Mouse (Mus musculus): ENCODE measurements around the gene Dpp10. TPM values are rescaled to one million over a fixed set of nuclear protein-coding genes. Genes with fewer than 3 reads are reported as not detected.

Gene Dpp10
- total and polyA plus RNA-seq, 3 experiments, result 0.16 TPM; not detected in 2

- no peak overlapping the region for H3K4me3 ChIP-seq (ENCODE audit: low read depth, low read length)
- TF ChIP-seq GATA1 (IDR thresholded peaks at IDR 0.05; ENCODE audit: borderline replicate concordance, low read length) (no peak), POLR2AphosphoS5 (IDR thresholded peaks at IDR 0.05; ENCODE audit: insufficient replicate concordance, low read depth, low read length) (no peak), CTCF (IDR thresholded peaks at IDR 0.05; ENCODE audit: low read depth, low read length) (no peak), TAL1 (conservative IDR thresholded peaks at IDR 0.05; ENCODE audit: low read depth, low read length) (no peak), GATA2 (IDR thresholded peaks at IDR 0.05; ENCODE audit: borderline replicate concordance, low read depth, low read length) (no peak)
- ATAC-seq (ENCODE audit: extremely low read depth, insufficient number of reproducible peaks, low FRiP score, poor library complexity, severe bottlenecking) (no peak), DNase-seq (ENCODE audit: low spot score) (no peak)
- no peaks in the 10 kb centered on the region for H3K36me3 ChIP-seq (replicated peaks)
- no peaks in the 10 kb centered on the region for H3K27me3 ChIP-seq (ENCODE audit: insufficient read depth, low read length)
- 0 out of 2 replicates have a peak, but pooled peaks cover 2% of the 10 kb centered on the region for H3K9me3 ChIP-seq (replicated peaks)
- no peaks in the 10 kb centered on the region for H3K4me1 ChIP-seq (ENCODE audit: insufficient read depth, low read depth, low read length)
Observed at GRCm38 (mm10) chr1:123573713-123574112, 471.6 kb downstream of the Dpp10 start.

GRCm38 (mm10) chr1:123542496-123542895 lies 502.9 kb downstream of the Dpp10 start:
- Histone ChIP-seq H3K9me3 (replicated peaks) (peaks cover 9% of the 10 kb centered on the region), H3K4me3 (ENCODE audit: low read depth, low read length) (no peak overlapping the region), H3K36me3 (replicated peaks) (no peaks in the 10 kb centered on the region), H3K27me3 (ENCODE audit: insufficient read depth, low read length) (no peaks in the 10 kb centered on the region), H3K4me1 (ENCODE audit: insufficient read depth, low read depth, low read length) (no peaks in the 10 kb centered on the region)
- TF ChIP-seq CTCF (IDR thresholded peaks at IDR 0.05; ENCODE audit: low read depth, low read length) (no peak), POLR2AphosphoS5 (IDR thresholded peaks at IDR 0.05; ENCODE audit: insufficient replicate concordance, low read depth, low read length) (no peak), GATA1 (IDR thresholded peaks at IDR 0.05; ENCODE audit: borderline replicate concordance, low read length) (no peak), TAL1 (conservative IDR thresholded peaks at IDR 0.05; ENCODE audit: low read depth, low read length) (no peak), GATA2 (IDR thresholded peaks at IDR 0.05; ENCODE audit: borderline replicate concordance, low read depth, low read length) (no peak)
- ATAC-seq (ENCODE audit: extremely low read depth, insufficient number of reproducible peaks, low FRiP score, poor library complexity, severe bottlenecking), result no peak
- no peak for DNase-seq (ENCODE audit: low spot score)

- DNase-seq (ENCODE audit: low spot score) (no peak), ATAC-seq (ENCODE audit: extremely low read depth, insufficient number of reproducible peaks, low FRiP score, poor library complexity, severe bottlenecking) (no peak)
- H3K36me3 ChIP-seq (replicated peaks), result no peaks in the 10 kb centered on the region
- H3K4me3 ChIP-seq (ENCODE audit: low read depth, low read length), result no peak overlapping the region
- TF ChIP-seq POLR2AphosphoS5 (IDR thresholded peaks at IDR 0.05; ENCODE audit: insufficient replicate concordance, low read depth, low read length), result no peak
- TF ChIP-seq GATA1 (IDR thresholded peaks at IDR 0.05; ENCODE audit: borderline replicate concordance, low read length), result no peak
- no peak for TF ChIP-seq TAL1 (conservative IDR thresholded peaks at IDR 0.05; ENCODE audit: low read depth, low read length)
- TF ChIP-seq GATA2 (IDR thresholded peaks at IDR 0.05; ENCODE audit: borderline replicate concordance, low read depth, low read length), result no peak
- no peak for TF ChIP-seq CTCF (IDR thresholded peaks at IDR 0.05; ENCODE audit: low read depth, low read length)
- no peaks in the 10 kb centered on the region for H3K27me3 ChIP-seq (ENCODE audit: insufficient read depth, low read length)
- H3K4me1 ChIP-seq (ENCODE audit: insufficient read depth, low read depth, low read length), result no peaks in the 10 kb centered on the region
- H3K9me3 ChIP-seq (replicated peaks), result 0 out of 2 replicates have a peak, but pooled peaks cover 5% of the 10 kb centered on the region
Observed at GRCm38 (mm10) chr1:123467729-123468128, 577.6 kb downstream of the Dpp10 start.

GRCm38 (mm10) chr1:123414163-123414562 lies 631.2 kb downstream of the Dpp10 start:
- ATAC-seq (ENCODE audit: extremely low read depth, insufficient number of reproducible peaks, low FRiP score, poor library complexity, severe bottlenecking) (no peak), DNase-seq (ENCODE audit: low spot score) (no peak)
- H3K27me3 ChIP-seq (ENCODE audit: insufficient read depth, low read length), result no peaks in the 10 kb centered on the region
- TF ChIP-seq CTCF (IDR thresholded peaks at IDR 0.05; ENCODE audit: low read depth, low read length) (no peak), TAL1 (conservative IDR thresholded peaks at IDR 0.05; ENCODE audit: low read depth, low read length) (no peak), GATA2 (IDR thresholded peaks at IDR 0.05; ENCODE audit: borderline replicate concordance, low read depth, low read length) (no peak), POLR2AphosphoS5 (IDR thresholded peaks at IDR 0.05; ENCODE audit: insufficient replicate concordance, low read depth, low read length) (no peak), GATA1 (IDR thresholded peaks at IDR 0.05; ENCODE audit: borderline replicate concordance, low read length) (no peak)
- H3K36me3 ChIP-seq (replicated peaks), result no peaks in the 10 kb centered on the region
- H3K4me1 ChIP-seq (ENCODE audit: insufficient read depth, low read depth, low read length), result no peaks in the 10 kb centered on the region
- H3K4me3 ChIP-seq (ENCODE audit: low read depth, low read length), result no peak overlapping the region
- peaks cover 5% of the 10 kb centered on the region for H3K9me3 ChIP-seq (replicated peaks)

- ATAC-seq (ENCODE audit: extremely low read depth, insufficient number of reproducible peaks, low FRiP score, poor library complexity, severe bottlenecking), result no peak
- Histone ChIP-seq H3K36me3 (replicated peaks) (no peaks in the 10 kb centered on the region), H3K4me1 (ENCODE audit: insufficient read depth, low read depth, low read length) (no peaks in the 10 kb centered on the region), H3K9me3 (replicated peaks) (peaks cover 8% of the 10 kb centered on the region), H3K27me3 (ENCODE audit: insufficient read depth, low read length) (no peaks in the 10 kb centered on the region), H3K4me3 (ENCODE audit: low read depth, low read length) (no peak overlapping the region)
- TF ChIP-seq CTCF (IDR thresholded peaks at IDR 0.05; ENCODE audit: low read depth, low read length) (no peak), GATA2 (IDR thresholded peaks at IDR 0.05; ENCODE audit: borderline replicate concordance, low read depth, low read length) (no peak), TAL1 (conservative IDR thresholded peaks at IDR 0.05; ENCODE audit: low read depth, low read length) (no peak), POLR2AphosphoS5 (IDR thresholded peaks at IDR 0.05; ENCODE audit: insufficient replicate concordance, low read depth, low read length) (no peak), GATA1 (IDR thresholded peaks at IDR 0.05; ENCODE audit: borderline replicate concordance, low read length) (no peak)
- no peak for DNase-seq (ENCODE audit: low spot score)
Observed at GRCm38 (mm10) chr1:123351300-123351699, 694.1 kb downstream of the Dpp10 start.

GRCm38 (mm10) chr1:123337877-123338276 lies 707.5 kb downstream of the Dpp10 start:
- H3K36me3 ChIP-seq (replicated peaks), result no peaks in the 10 kb centered on the region
- no peak for TF ChIP-seq CTCF (IDR thresholded peaks at IDR 0.05; ENCODE audit: low read depth, low read length)
- TF ChIP-seq GATA2 (IDR thresholded peaks at IDR 0.05; ENCODE audit: borderline replicate concordance, low read depth, low read length), result no peak
- TF ChIP-seq GATA1 (IDR thresholded peaks at IDR 0.05; ENCODE audit: borderline replicate concordance, low read length), result no peak
- TF ChIP-seq POLR2AphosphoS5 (IDR thresholded peaks at IDR 0.05; ENCODE audit: insufficient replicate concordance, low read depth, low read length), result no peak
- TF ChIP-seq TAL1 (conservative IDR thresholded peaks at IDR 0.05; ENCODE audit: low read depth, low read length), result no peak
- no peaks in the 10 kb centered on the region for H3K27me3 ChIP-seq (ENCODE audit: insufficient read depth, low read length)
- H3K4me1 ChIP-seq (ENCODE audit: insufficient read depth, low read depth, low read length), result no peaks in the 10 kb centered on the region
- no peak for DNase-seq (ENCODE audit: low spot score)
- peaks cover 2% of the 10 kb centered on the region; the same call in 1 of the 2 replicates for H3K9me3 ChIP-seq (replicated peaks)
- no peak for ATAC-seq (ENCODE audit: extremely low read depth, insufficient number of reproducible peaks, low FRiP score, poor library complexity, severe bottlenecking)
- H3K4me3 ChIP-seq (ENCODE audit: low read depth, low read length), result no peak overlapping the region
